Mouse (Mus musculus) cortical plate, adult 2 months (tissue): ENCODE results near the gene Itpr1.

ENCODE experiments used
- CTCF ChIP-seq: fragments of 200-500 bp; IDR thresholded peaks from 2 replicates; pipeline ENCODE4 v1.5.1; 2011; ENCODE audit warnings: mild to moderate bottlenecking, control low read depth, low read length; ENCODE audit not compliant: insufficient read depth; ENCODE audit errors: extremely low read depth
- POLR2A ChIP-seq: fragments of 200-500 bp; IDR thresholded peaks from 2 replicates; pipeline ENCODE4 v1.6.1; 2011; ENCODE audit warnings: mild to moderate bottlenecking, low read length, control low read depth; ENCODE audit not compliant: insufficient read depth; ENCODE audit errors: extremely low read depth

DNA sequence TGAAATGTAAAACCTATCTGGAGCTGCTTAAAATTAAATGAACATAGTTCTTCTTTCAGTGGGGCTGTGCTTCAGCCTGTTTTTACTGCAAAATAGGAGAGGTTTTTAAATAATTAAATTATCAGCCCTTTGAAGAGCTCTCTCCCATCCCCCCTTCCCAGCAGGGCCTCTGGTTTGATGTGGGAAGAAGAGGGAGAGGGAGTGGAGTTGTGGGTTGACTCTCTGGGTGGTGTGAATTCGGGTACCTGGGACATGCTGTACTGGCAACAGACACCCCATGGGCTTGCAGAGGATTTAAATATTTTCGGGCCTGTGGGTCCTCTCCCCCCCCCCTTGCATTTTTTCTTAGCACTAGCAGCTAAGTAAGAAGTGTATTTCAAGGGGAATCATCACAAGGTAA is 15.7 kb downstream of the Itpr1 start:
- TF ChIP-seq POLR2A (no peak), CTCF (no peak)
